Mouse (Mus musculus): ENCODE data around the gene Obscn.

GRCm38 (mm10) chr11:58961364-58962177 lies 174.6 kb downstream of the Obscn start:
- TF ChIP-seq CTCF (IDR thresholded peaks at IDR 0.05; ENCODE audit: insufficient read depth, low read length), result no peak
- no peak for TF ChIP-seq POLR2A (IDR thresholded peaks at IDR 0.05; ENCODE audit: borderline replicate concordance, extremely low read depth, low read depth, low read length)
